Mouse (Mus musculus) induced T-regulatory cell, adult 2 months (primary cell): Measurements from ENCODE around the gene Olfr145.

Source experiments
- DNase-seq: peaks from one replicate; pipeline ENCODE4 v3.0.0-alpha.2; 2012; ENCODE audit warnings: low read depth

Olfr145 gene

DNA sequence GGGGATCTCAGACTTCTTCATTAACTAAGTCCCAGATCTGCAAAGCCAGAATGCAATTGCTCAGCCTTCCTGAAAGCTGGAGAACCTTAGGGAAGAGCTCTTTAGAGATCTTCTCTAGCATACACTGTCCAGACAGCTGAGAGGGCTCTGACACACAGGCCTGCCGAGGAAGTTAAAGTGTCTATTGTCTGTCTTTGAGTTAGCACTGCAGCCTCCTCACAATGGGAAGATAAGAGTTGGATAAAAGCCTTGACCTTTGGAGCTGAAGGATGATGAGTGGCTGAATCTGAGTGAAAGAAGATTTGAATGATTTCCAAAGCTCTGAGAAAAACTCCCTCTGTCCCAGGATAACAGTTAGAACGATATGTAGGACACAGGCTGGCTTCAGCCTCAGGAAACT is at the start of gene Olfr145:
Gene Olfr145, plus strand, starts transcription at position 64 of the 400 bp plus-strand sequence.
- no peak for DNase-seq

DNA sequence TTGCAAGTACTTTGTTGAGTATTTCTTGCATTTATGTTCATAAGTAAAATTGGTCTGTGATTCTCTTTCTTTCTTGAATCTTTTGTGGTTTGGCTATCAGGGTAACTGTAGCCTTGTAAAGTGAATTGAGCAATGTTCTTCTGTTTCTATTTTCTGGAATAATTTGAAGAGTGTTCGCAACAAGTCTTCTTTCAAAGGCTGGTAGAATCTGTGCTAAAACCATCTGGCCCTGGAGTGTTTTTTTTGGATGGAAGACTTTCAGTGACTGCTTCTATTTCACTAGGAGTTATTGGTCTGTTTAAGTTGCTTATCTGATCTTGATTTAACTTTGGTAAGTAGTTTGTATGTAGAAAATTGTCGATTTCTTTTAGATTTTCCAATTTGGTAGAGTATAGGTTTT is 47.3 kb upstream of the Olfr145 start:
- DNase-seq: no peak

DNA sequence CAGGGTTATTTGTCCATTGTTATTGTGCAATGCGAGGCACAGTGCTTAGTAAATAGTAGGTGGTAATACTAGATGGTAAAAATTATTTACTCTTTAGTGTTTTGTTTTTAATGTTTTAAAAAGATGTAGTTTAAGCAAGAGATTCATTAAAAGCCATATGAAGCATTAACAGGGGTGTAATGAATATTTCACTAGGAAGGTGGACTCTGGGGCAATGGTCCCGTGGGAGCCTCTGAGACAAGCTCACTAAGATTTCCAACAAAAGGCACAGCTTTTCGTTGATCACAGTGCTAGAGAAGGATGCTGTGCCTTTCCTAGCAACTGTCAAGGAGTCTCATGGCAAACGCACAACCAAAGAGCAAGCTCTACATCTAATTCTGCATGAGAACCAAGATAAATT is 42.6 kb upstream of the Olfr145 start, which contains the start of gene Olfr877:
Gene Olfr877, plus strand, starts transcription at position 301 of the 400 bp plus-strand sequence.
- DNase-seq: no peak

DNA sequence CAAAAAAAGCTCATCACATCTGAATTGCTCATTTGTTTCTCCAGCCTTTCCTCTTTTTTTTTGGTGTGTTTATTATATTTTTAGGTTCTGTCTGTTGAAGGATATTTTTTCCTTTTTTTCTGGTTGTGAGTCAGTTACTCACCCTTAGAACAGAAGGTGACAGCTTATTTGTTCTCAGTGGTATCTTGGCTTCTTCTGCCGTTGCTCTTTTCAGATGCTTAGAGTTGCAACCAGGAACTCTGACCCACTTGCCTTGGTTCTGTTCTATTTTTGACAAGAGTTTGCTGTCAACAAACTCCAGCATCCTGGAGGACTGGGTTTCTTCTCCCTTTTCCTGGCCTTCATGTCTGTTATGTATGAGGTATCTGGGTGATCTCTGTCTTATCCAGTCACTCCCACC is 33.2 kb upstream of the Olfr145 start:
- DNase-seq: no peak

DNA sequence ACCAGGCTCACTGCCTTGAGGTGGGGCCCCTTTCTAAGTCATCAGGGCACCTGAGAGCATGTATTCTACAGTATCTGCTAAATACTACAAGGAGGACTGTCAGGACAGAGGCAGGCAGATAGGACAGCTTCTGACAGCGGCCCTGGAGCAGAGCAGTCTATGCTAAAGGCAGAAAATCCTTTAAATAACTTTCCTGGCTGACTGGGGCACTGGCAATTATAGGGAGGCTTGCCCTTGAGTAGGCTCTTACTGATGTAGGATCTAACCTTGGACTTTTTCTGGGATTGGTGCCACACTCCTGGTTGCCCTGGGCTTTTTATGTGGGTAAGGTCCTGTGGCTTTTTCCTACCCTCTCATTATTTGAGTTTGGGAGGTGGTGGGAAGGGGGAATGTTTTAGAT is 26.3 kb upstream of the Olfr145 start:
- no peak for DNase-seq

DNA sequence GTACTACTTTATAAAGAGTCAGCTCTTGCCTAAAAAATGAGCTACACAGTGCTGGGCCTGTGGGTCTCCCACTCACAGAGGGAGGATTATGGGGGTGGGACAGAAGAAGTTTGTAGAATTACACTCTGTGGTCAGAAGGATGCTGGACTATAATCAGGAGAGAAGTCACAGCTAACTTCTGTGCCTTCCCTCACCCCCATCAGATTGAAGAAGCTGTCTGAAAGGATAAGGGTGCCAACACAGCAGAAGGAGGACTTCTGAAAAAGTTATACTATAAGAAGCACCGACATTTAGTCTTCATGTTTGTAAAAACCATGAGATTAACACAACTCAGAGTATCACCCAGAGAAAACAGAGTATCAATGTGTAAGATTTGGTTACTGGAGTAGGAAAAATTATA is 25.4 kb upstream of the Olfr145 start:
- DNase-seq: no peak

DNA sequence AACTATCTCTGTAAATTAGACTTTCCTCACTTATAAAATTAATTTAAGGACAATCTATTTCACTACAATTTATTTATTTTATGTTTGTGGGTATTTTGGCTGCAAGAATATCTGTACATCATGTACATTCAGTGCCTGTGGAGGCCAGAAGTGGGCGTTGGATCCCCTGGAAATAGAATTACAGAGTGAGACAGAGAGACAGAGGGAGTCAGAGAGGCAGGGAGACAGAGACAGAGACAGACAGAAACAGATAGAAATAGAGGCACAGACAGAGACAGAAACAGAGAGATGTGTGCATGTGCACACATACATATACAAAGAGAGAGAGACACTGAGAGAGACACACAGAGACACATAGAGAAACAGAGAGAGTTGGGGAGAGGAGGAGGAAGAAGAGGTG is 25.0 kb upstream of the Olfr145 start:
- DNase-seq: no peak

DNA sequence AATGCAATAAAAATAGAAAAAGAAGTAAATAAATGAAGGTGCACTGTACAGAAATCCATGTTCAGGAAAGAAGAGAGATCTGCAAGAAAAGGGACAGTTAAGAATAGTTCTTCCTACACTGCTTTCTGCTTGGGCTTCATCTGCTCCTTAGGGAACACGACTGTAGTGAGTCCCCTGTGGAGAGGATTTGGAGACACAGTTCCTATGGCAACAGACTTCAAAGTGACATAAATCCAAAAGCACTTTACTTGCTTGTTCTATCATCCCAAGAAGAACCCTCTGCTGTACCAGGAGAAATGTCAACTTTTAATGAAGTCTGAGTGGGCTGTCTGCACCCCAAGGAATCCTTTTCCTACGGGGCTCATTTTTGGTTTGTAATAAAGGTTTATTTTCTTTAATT is 5.6 kb upstream of the Olfr145 start:
- DNase-seq: no peak

DNA sequence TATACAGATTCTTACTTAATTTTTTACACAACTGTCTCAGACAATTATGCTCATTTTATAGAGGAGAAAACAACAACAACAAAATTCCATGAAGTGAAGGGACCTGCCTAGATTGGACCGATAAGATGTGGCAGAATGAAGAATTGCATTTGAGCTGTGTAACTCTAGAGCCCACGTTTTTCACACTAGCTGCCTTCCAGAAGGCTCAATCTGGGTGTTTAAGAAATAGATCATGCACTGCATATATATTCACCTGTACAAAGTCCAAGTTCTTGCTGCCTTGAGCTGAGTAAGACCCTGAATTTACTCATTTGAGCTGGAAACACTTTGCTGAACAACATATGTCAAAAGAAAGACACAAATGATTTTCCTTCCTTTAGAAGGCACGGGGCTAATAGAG is 9.0 kb downstream of the Olfr145 start:
- DNase-seq: no peak

DNA sequence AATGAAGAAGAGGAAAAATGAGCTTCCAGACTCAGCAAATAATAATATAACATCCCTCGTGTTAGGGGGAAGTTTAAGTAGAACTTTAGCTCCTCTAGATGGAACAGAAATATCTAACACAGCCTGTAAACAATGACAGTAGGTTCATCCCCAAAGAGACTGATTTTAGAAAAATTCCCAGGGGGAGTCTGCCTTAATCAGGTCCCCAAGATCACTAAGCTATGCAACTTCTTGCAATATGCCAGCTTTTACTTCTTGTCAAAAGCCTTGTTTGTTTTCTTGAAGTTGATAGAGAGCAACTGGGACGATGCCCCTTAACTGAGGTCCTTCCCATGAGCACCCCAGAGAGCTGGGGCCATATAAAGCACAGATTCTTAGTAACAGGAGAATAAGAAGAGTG is 21.0 kb downstream of the Olfr145 start, which contains the start of gene Olfr878:
Gene Olfr878, plus strand, starts transcription at position 301 of the 400 bp plus-strand sequence.
- no peak for DNase-seq

DNA sequence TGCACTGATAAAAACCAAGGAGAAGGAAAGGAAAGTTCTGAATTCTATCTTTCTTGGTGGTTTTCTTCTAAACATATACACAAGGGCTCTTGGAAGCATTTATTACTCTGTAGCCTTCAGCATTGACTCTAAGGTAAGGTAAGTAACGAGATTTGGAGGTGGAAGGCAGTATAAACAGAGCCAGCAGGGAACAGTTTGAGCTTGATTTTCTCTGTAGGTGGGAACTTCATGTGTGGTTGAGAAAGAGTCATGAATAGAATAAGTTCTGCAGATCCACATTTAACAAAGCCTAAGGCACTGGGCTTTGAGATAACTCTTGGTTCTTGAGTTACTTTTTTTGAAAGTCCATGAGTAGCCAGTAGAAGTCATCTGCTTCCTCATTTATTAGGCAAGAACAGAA is 21.5 kb downstream of the Olfr145 start:
- DNase-seq: no peak

DNA sequence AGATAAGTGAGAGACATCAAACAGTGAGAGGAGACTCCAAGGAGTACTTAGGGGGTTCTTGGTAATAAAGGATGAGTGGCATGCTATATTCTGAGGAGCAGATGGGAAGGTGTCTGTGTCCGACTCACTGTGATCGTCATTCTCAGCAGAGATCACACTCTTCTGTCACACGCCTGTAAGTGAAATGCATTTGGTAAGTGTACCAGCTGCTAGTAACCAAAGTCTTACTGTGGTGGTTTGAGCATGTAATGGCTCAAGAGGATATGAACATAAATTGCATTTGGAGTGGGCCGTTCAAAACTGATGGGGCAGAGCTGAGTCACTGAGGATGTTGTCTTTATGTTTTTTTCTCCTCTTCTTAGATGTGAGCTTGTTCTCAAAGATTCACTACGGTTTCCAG is 27.7 kb downstream of the Olfr145 start:
- DNase-seq: no peak

DNA sequence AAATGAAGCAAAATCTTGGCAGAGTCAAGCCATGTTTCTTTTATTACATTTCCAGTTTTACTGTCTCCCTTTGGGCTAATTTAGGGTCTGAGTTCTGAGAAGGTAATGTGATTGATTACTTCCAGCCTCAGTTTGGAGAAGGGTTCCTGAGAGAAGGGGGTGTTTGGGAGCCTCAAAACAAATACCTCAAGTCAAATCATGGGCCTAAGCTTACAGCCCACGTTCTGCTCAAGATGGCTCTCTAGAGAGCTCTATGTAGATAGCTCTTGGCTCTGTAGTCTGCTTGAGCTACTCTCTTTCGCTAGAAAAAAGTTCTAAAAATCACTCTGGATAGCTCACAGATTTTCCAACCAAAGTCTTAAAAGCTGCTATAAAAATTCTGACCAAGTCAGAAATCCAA is 28.9 kb downstream of the Olfr145 start:
- no peak for DNase-seq

DNA sequence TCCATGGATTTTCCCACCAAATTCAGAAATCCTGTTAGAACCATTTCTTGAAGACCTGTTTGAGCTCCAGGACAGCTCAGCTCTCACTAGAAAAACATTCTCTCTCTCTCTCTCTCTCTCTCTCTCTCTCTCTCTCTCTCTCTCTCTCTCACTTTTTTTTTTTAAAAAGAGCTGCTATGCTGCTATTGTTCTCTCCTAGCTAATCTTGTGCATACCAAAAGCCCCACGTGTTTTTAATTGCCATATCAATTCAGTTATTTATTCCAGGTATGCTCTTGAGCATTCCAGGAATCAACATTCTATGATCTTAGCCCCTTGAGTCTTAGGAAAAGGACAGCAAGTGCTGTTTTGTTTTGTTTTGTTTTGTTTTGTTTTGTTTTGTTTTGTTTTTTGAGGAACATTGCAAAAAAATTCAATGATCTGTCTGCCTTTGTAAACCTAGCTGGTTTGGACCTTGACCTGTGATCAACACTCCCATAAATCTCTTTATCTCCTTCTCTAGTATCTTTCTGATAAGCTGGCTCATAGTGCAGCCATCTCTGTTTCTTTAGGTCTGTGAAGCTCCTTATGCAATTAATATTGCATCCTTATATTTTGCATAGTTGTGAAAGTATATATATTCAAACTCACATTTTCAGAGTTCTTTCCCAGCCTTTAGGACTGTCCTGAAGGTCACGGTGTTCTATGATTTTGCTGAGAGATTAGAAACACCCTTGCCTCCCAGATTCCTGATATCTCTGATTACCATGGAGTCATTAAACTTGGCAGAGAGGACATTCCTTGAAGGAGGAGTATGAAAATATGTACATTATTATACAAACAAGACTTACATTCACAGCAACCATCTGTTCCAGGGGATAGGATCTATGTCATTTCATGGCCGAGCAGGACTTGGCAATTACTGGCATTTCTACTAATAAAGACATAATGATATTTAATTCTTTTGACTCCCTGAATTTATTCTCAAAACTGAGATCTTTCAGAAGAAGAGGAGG is 29.8 kb downstream of the Olfr145 start:
- DNase-seq: no peak

DNA sequence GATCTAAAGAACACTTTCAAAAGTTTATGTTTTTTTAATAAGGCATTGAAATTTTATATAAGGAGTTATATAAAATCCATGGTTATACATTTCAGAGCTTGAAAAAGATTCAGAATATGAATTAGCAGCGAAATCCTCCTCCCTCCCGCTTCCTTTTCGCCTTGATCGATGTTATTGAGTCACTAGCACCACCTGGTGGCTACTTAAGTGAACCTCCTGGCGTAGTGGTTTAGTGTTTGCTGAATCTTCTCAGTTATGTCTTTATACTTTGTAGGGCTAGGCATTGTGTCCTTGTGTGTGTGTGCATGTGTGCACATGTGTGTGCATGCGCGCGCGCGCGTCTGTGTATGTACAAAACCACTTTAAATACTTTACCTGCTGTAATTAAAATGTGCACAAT is 36.0 kb downstream of the Olfr145 start:
- peak; percentile 57 for DNase-seq

DNA sequence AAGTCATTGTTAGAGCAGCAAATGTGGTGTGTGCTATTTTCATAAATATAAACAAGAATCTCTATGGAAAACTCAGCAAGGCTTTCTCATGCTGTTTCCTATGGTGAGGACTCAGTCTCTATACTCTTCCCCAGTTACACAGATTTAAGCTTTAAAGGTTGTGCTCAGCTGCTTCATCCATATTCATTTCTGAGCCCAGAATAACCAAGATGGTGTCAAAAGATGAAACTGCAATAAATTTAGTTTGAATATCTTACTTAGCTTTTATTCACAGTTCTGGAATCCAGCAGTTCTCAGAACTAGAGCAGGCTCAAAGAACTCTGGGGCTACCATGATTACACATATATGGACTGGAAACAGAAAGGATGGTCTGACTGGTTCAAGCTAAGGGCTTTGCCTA is 37.6 kb downstream of the Olfr145 start:
- no peak for DNase-seq

DNA sequence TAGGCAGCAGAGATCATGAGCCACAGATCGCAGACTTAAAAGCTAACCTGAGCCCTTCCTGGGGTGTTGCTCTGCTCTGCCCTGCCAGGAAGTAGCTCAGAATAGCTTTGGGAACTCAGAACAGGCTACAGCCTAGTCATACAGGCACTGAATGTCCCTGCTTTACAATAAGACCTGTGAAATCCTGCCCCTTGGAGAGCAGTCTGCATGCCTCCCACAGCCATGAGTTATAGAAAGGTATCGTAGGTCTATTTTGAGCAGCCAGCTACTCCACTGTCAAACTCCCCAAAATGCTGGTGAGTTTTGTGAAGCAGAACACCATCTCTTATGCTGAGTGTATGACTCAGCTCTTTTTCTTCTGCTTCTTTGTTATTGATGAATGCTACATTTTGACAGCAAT is 44.6 kb downstream of the Olfr145 start:
- no peak for DNase-seq
